Mouse (Mus musculus) stomach, postnatal 0 days (tissue): ENCODE measurements around the gene Sptlc2. TPM values are rescaled to one million over a fixed set of nuclear protein-coding genes. Genes with fewer than 3 reads are reported as not detected.
"Not testable (repeated sequence)": the region's sequence is repeated elsewhere in the genome, so short reads cannot be mapped to it uniquely, and the experiment has no call there.

ENCODE experiments used
- ATAC-seq: fragments of 200-750 bp; cut with Nextera tagmentation; 2 replicates; pipeline ENCODE4 v1.8.0; 2017; ENCODE audit not compliant: low FRiP score, low TSS enrichment
- DNase-seq: peaks from one replicate; pipeline ENCODE4 v3.0.0-alpha.2; 2016; ENCODE audit warnings: low spot score
- H3K27ac ChIP-seq: fragments of 300-500 bp; sonication (generic); replicated peaks from 2 replicates; pipeline ENCODE4 v1.5.1; 2014; ENCODE audit warnings: mild to moderate bottlenecking, control low read depth
- H3K27me3 ChIP-seq: fragments of 300-500 bp; sonication (generic); 2 replicates; pipeline ENCODE4 v1.6.1; 2014; ENCODE audit warnings: low read length; ENCODE audit not compliant: control insufficient read depth, insufficient read depth
- H3K36me3 ChIP-seq: fragments of 300-500 bp; sonication (generic); 2 replicates; pipeline ENCODE4 v1.6.1; 2014; ENCODE audit warnings: low read length, mixed read lengths; ENCODE audit not compliant: control insufficient read depth, insufficient read depth
- H3K4me1 ChIP-seq: fragments of 300-500 bp; sonication (generic); replicated peaks from 2 replicates; pipeline ENCODE4 v1.6.1; 2014; ENCODE audit warnings: antibody characterized with exemption; ENCODE audit not compliant: control insufficient read depth, insufficient read depth
- H3K4me2 ChIP-seq: fragments of 300-500 bp; sonication (generic); replicated peaks from 2 replicates; pipeline ENCODE4 v1.6.1; 2014; ENCODE audit warnings: low read depth, mild to moderate bottlenecking, control low read depth, moderate library complexity
- H3K4me3 ChIP-seq: fragments of 300-500 bp; sonication (generic); 2 replicates; pipeline ENCODE4 v1.5.1; 2014; ENCODE audit warnings: low read depth, low read length, control low read depth
- H3K9ac ChIP-seq: fragments of 300-500 bp; sonication (generic); 2 replicates; pipeline ENCODE4 v1.6.1; 2014; ENCODE audit warnings: mild to moderate bottlenecking, low read length, control low read depth, mixed read lengths
- H3K9me3 ChIP-seq: fragments of 300-500 bp; sonication (generic); 2 replicates; pipeline ENCODE4 v1.6.1; 2016; ENCODE audit warnings: low read length; ENCODE audit not compliant: control insufficient read depth
- CTCF ChIP-seq: IDR thresholded peaks from 2 replicates; pipeline ENCODE4 v1.5.1; 2016; ENCODE audit warnings: antibody characterized with exemption, low read depth, mild to moderate bottlenecking, moderate library complexity
- EP300 ChIP-seq: optimal IDR thresholded peaks from 2 replicates; pipeline ENCODE3; 2016; ENCODE audit warnings: antibody characterized with exemption
- WGBS: fragments of 180-500 bp; shearing (Covaris S2); extraction: QIAGEN DNeasy Blood & Tissue Kit; methylation state at CpG from one replicate; pipeline ENCODE4 v1.1.7; 2014; 5-methylcytosine and 5-hydroxymethylcytosine counted together
- polyA plus RNA-seq: library from polyadenylated mRNA; unstranded; fragments of >200 nt; fragmentation: Nextera tagmentation; extraction: Ambion mirVana; gene quantifications from 2 replicates; pipeline ENCODE4 v1.2.1, GENCODE M21; 2015

Gene Sptlc2
- polyA plus RNA-seq, 1 experiment from 2014 or later: 201 TPM

- H3K4me1 ChIP-seq: no peaks in the 10 kb centered on the region
- no peak overlapping the region for H3K9ac ChIP-seq
- DNase-seq (no peak), ATAC-seq (no peak)
- no peak overlapping the region for H3K4me3 ChIP-seq
- no peak overlapping the region for H3K4me2 ChIP-seq
- 87% methylated on average over 3 of the region's 3 CpGs for WGBS
- peaks cover 3% of the 10 kb centered on the region; the same call in 1 of the 2 replicates for H3K36me3 ChIP-seq
- no peaks in the 10 kb centered on the region for H3K9me3 ChIP-seq
- no peak overlapping the region for H3K27ac ChIP-seq
- no peaks in the 10 kb centered on the region for H3K27me3 ChIP-seq
- TF ChIP-seq EP300 (no peak), CTCF (no peak)
Observed at GRCm38 (mm10) chr12:87319229-87319628, 68.9 kb downstream of the Sptlc2 start.

DNA sequence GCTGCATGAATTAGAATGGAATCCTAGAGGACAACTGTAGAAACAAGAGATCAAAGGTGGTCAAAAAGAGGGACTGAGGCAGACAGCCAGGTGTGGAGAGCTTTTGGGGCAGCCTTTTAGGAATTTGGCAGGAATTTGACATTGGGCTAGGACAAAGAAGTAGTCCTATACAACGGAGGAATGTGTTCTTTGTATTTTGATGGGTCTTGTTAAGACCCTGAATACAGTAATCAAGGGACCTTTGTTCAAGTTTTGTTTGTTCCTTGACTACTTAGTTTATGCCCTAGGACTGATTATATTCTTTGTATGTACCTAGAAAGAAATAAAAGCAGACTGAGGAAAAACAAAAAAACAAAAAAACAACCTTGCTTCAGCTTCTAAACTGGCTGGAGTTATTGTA is 70.2 kb downstream of the Sptlc2 start:
- ATAC-seq (no peak), DNase-seq (no peak)
- Histone ChIP-seq H3K36me3 (peaks cover 3% of the 10 kb centered on the region; the same call in 1 of the 2 replicates), H3K4me2 (no peak overlapping the region), H3K4me3 (no peak overlapping the region), H3K9me3 (no peaks in the 10 kb centered on the region), H3K27ac (no peak overlapping the region), H3K27me3 (no peaks in the 10 kb centered on the region), H3K4me1 (no peaks in the 10 kb centered on the region), H3K9ac (no peak overlapping the region)
- WGBS: 70% methylated on average over 1 of the region's 1 CpGs
- TF ChIP-seq EP300 (no peak), CTCF (no peak)

DNA sequence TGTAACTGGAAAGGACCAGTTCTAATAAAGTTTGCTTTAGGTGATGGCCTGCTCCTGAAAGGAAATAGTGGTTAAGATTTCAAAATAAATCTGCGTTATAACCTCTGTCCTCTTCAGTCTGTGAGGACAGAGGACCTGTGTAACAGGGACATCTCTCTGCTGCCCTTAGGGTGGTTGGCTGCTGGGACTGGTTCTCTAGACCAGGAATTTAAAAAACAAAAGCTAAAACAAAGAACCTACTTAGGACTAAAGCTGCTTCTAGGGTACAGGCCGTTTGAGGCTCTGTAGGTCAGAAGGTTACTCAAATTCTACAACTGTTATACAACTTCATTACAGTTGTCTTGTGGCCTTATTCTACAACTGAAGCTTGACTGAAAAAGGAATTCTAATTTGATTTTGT is 75.1 kb downstream of the Sptlc2 start:
- H3K9me3 ChIP-seq: no peaks in the 10 kb centered on the region
- no peak overlapping the region for H3K4me3 ChIP-seq
- no peak overlapping the region for H3K27ac ChIP-seq
- no peak overlapping the region for H3K4me2 ChIP-seq
- no peaks in the 10 kb centered on the region for H3K27me3 ChIP-seq
- no peaks in the 10 kb centered on the region for H3K4me1 ChIP-seq
- no peak for DNase-seq
- no peak for ATAC-seq
- H3K9ac ChIP-seq: no peak overlapping the region
- peaks cover 11% of the 10 kb centered on the region for H3K36me3 ChIP-seq
- TF ChIP-seq EP300 (no peak), CTCF (no peak)
- WGBS: 70% methylated on average over 2 of the region's 2 CpGs

DNA sequence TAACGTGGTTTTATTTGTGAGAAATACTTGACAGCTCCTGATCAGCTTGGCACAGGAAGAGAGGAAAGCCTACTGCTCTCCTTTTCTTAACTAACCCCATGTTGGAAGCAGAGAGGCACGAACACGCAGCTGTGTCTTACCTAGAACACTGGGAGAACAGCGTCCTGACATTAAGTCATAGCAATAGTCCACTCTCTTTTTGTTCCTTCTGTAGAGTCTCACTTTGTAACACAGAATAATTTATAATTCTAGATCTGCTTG is 81.6 kb downstream of the Sptlc2 start:
- H3K27ac ChIP-seq, H3K4me3 ChIP-seq, H3K4me1 ChIP-seq, H3K9ac ChIP-seq, H3K36me3 ChIP-seq, DNase-seq, H3K9me3 ChIP-seq, H3K4me2 ChIP-seq, H3K27me3 ChIP-seq: not testable (repeated sequence)
- 0 out of 2 replicates have a peak, but pooled peaks have one; percentile 25 for ATAC-seq
- WGBS: 52% methylated on average over 4 of the region's 4 CpGs

GRCm38 (mm10) chr12:87305767-87306583 is 82.2 kb downstream of the Sptlc2 start:
- peaks cover 6% of the 10 kb centered on the region for H3K36me3 ChIP-seq
- DNase-seq (peak; percentile 21), ATAC-seq (no peak; the same call in 1 of the 2 replicates)
- H3K4me3 ChIP-seq: no peak overlapping the region
- H3K27ac ChIP-seq: no peak overlapping the region
- H3K9me3 ChIP-seq: no peaks in the 10 kb centered on the region
- H3K4me1 ChIP-seq: no peaks in the 10 kb centered on the region
- no peak overlapping the region for H3K9ac ChIP-seq
- no peaks in the 10 kb centered on the region for H3K27me3 ChIP-seq
- TF ChIP-seq CTCF: no peak
- TF ChIP-seq EP300: no peak
- 29% methylated on average over 13 of the region's 13 CpGs for WGBS
- H3K4me2 ChIP-seq: no peak overlapping the region; the same call in 1 of the 2 replicates

DNA sequence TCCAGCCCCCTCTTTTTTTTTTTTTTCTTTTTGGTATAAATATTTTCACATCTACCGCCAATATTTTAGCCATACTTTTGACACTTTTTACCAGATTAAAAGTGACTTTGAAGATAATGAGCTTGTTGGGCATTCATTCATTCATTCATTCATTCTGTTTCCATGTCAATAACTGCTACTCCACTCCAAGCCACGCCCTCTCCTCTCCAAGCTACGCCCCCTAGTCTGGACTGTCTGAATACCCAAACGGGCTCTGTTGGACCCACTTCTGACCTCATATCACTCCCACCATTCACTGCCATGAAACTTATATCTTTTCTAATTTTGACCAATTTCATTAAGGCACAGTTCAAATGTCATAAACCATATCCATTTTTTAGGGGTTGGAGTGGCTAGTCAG is 87.0 kb downstream of the Sptlc2 start:
- Histone ChIP-seq H3K4me3 (no peak overlapping the region), H3K4me2 (no peak overlapping the region), H3K9me3 (no peaks in the 10 kb centered on the region), H3K4me1 (0 out of 2 replicates have a peak, but pooled peaks cover 2% of the 10 kb centered on the region), H3K27me3 (no peaks in the 10 kb centered on the region), H3K9ac (no peak overlapping the region), H3K36me3 (no peaks in the 10 kb centered on the region), H3K27ac (no peak overlapping the region)
- WGBS: 52% methylated on average over 4 of the region's 4 CpGs
- ATAC-seq (no peak), DNase-seq (no peak)
- no peak for TF ChIP-seq CTCF
- no peak for TF ChIP-seq EP300
